Mouse (Mus musculus) limb, embryonic 13.5 days (tissue): ENCODE data around the gene Olfr644. TPM values are rescaled to one million over a fixed set of nuclear protein-coding genes. Genes with fewer than 3 reads are reported as not detected.

ENCODE experiments used
- ATAC-seq: fragments of 200-750 bp; cut with Nextera tagmentation; 2 replicates; pipeline ENCODE4 v1.8.0; 2017; ENCODE audit warnings: low read depth, moderate number of reproducible peaks, moderate TSS enrichment; ENCODE audit not compliant: low FRiP score
- H3K27ac ChIP-seq: fragments of 300-500 bp; sonication (generic); 2 replicates; pipeline ENCODE4 v1.5.1; 2015; ENCODE audit warnings: inconsistent platforms, mild to moderate bottlenecking, moderate library complexity
- H3K27me3 ChIP-seq: fragments of 300-500 bp; sonication (generic); 2 replicates; pipeline ENCODE4 v1.6.1; 2015; ENCODE audit warnings: mild to moderate bottlenecking, inconsistent platforms
- H3K36me3 ChIP-seq: fragments of 300-500 bp; sonication (generic); 2 replicates; pipeline ENCODE4 v1.6.1; 2015; ENCODE audit warnings: inconsistent platforms, mild to moderate bottlenecking, moderate library complexity
- H3K4me1 ChIP-seq: fragments of 300-500 bp; sonication (generic); 2 replicates; pipeline ENCODE4 v1.6.1; 2015; ENCODE audit warnings: inconsistent platforms
- H3K4me2 ChIP-seq: fragments of 300-500 bp; sonication (generic); replicated peaks from 2 replicates; pipeline ENCODE4 v1.6.1; 2015; ENCODE audit warnings: inconsistent platforms, mild to moderate bottlenecking, moderate library complexity
- H3K4me3 ChIP-seq: fragments of 300-500 bp; sonication (generic); 2 replicates; pipeline ENCODE4 v1.5.1; 2015; ENCODE audit warnings: moderate library complexity, mild to moderate bottlenecking, inconsistent platforms
- H3K9ac ChIP-seq: fragments of 300-500 bp; sonication (generic); 2 replicates; pipeline ENCODE4 v1.6.1; 2015; ENCODE audit warnings: mild to moderate bottlenecking, inconsistent platforms
- H3K9me3 ChIP-seq: fragments of 300-500 bp; sonication (generic); 2 replicates; pipeline ENCODE4 v1.6.1; 2016; ENCODE audit warnings: inconsistent platforms
- WGBS: fragments of 180-500 bp; shearing (Covaris S2); methylation state at CpG from one replicate; pipeline ENCODE4 v1.1.7; 2015; 5-methylcytosine and 5-hydroxymethylcytosine counted together
- polyA plus RNA-seq: library from polyadenylated mRNA; unstranded; fragments of >200 nt; fragmentation: Nextera tagmentation; extraction: Ambion mirVana; gene quantifications from 2 replicates; pipeline ENCODE4 v1.2.1, GENCODE M21; 2015

Olfr644 gene
- polyA plus RNA-seq, 1 experiment from 2014 or later, result not detected

- Histone ChIP-seq H3K36me3 (no peaks in the 10 kb centered on the region), H3K27me3 (no peaks in the 10 kb centered on the region), H3K4me3 (no peak overlapping the region), H3K4me2 (no peak overlapping the region), H3K4me1 (no peaks in the 10 kb centered on the region), H3K27ac (no peak overlapping the region), H3K9ac (no peak overlapping the region), H3K9me3 (no peaks in the 10 kb centered on the region)
- no peak for ATAC-seq
- WGBS, result 87% methylated on average over 1 of the region's 1 CpGs
These were observed 52.7 kb downstream of the Olfr644 start for GRCm38 (mm10) chr7:104018953-104019352.

- H3K9me3 ChIP-seq, result 0 out of 2 replicates have a peak, but pooled peaks cover under 1% of the 10 kb centered on the region
- no peak within 1 kb of the TSS for H3K9ac ChIP-seq
- H3K27me3 ChIP-seq, result no peaks in the 10 kb centered on the region
- no peaks in the 10 kb centered on the region for H3K4me1 ChIP-seq
- no peak for ATAC-seq
- no peak within 1 kb of the TSS for H3K4me2 ChIP-seq
- H3K27ac ChIP-seq, result no peak within 1 kb of the TSS
- no peak within 1 kb of the TSS for H3K4me3 ChIP-seq
- no peaks in the 10 kb centered on the region for H3K36me3 ChIP-seq
These were observed 54.5 kb downstream of the Olfr644 start, which contains the start of gene Olfr639 for GRCm38 (mm10) chr7:104017203-104017602. TSS of gene Olfr639 (minus strand) at chr7:104017303.

Other genes starting within 250 kb of the Olfr644 start
- gene Hbb-bs, start 243.8 kb downstream of the Olfr644 start, polyA plus RNA-seq, result 3,715 and 3,820 TPM in 2 replicates
- not detected in 2 replicates for gene Hbb-bh2, start 231.3 kb downstream of the Olfr644 start, polyA plus RNA-seq
- gene Hbb-bh1, start 228.7 kb downstream of the Olfr644 start, polyA plus RNA-seq, result 61.1 and 82.5 TPM in 2 replicates
- 6,754 and 6,825 TPM in 2 replicates for gene Hbb-y, start 218.7 kb downstream of the Olfr644 start, polyA plus RNA-seq
- not detected in 2 replicates for gene Olfr66, start 185.6 kb downstream of the Olfr644 start, polyA plus RNA-seq
- not detected in 2 replicates for gene Olfr64, start 177.4 kb downstream of the Olfr644 start, polyA plus RNA-seq
- gene Olfr65, start 168.4 kb downstream of the Olfr644 start, polyA plus RNA-seq, result not detected in 2 replicates
- not detected in 2 replicates for gene Olfr631, start 143.0 kb downstream of the Olfr644 start, polyA plus RNA-seq
- not detected in 2 replicates for gene Olfr632, start 137.5 kb downstream of the Olfr644 start, polyA plus RNA-seq
- gene Olfr633, start 127.4 kb downstream of the Olfr644 start, polyA plus RNA-seq, result not detected in 2 replicates
- gene Olfr635, start 100.7 kb downstream of the Olfr644 start, polyA plus RNA-seq, result not detected in 2 replicates
- gene Olfr638, start 73.1 kb downstream of the Olfr644 start, polyA plus RNA-seq, result not detected in 2 replicates
- gene Olfr639, start 54.6 kb downstream of the Olfr644 start, polyA plus RNA-seq, result 0.04 TPM in 1 of 2 replicates, not detected in the other
- gene Olfr640, start 46.3 kb downstream of the Olfr644 start, polyA plus RNA-seq, result not detected in 2 replicates
- gene Olfr641, start 36.4 kb downstream of the Olfr644 start, polyA plus RNA-seq, result not detected in 2 replicates
- gene Olfr642, start 19.2 kb downstream of the Olfr644 start, polyA plus RNA-seq, result not detected in 2 replicates
- not detected in 2 replicates for gene 4930516K23Rik, start 10.4 kb downstream of the Olfr644 start, polyA plus RNA-seq
- not detected in 2 replicates for gene Olfr645, start 13.6 kb upstream of the Olfr644 start, polyA plus RNA-seq
- gene Olfr646, start 33.0 kb upstream of the Olfr644 start, polyA plus RNA-seq, result not detected in 2 replicates
- not detected in 2 replicates for gene Ubqln5, start 58.0 kb upstream of the Olfr644 start, polyA plus RNA-seq
- not detected in 2 replicates for gene Olfr643, start 65.5 kb upstream of the Olfr644 start, polyA plus RNA-seq
- gene Ubqln3, start 71.4 kb upstream of the Olfr644 start, polyA plus RNA-seq, result not detected in 2 replicates
- not detected in 2 replicates for gene Ubqlnl, start 78.7 kb upstream of the Olfr644 start, polyA plus RNA-seq
- not detected in 2 replicates for gene Olfm5, start 93.0 kb upstream of the Olfr644 start, polyA plus RNA-seq
- 0.13 and 0.22 TPM in 2 replicates for gene Olfr648, start 111.5 kb upstream of the Olfr644 start, polyA plus RNA-seq
- not detected in 2 replicates for gene Olfr649, start 124.1 kb upstream of the Olfr644 start, polyA plus RNA-seq
- 1.1 and 1.4 TPM in 2 replicates for gene Trim6, start 146.9 kb upstream of the Olfr644 start, polyA plus RNA-seq
- gene Trim34a, start 172.6 kb upstream of the Olfr644 start, polyA plus RNA-seq, result 1.4 TPM in 2 replicates
- 0.10 and 0.41 TPM in 2 replicates for gene Trim5, start 216.2 kb upstream of the Olfr644 start, polyA plus RNA-seq
- 6.1 and 7.1 TPM in 2 replicates for gene Trim12a, start 243.6 kb upstream of the Olfr644 start, polyA plus RNA-seq